Mouse (Mus musculus): ENCODE results near the gene Ugt1a2.
"Not testable (repeated sequence)": the region's sequence is repeated elsewhere in the genome, so short reads cannot be mapped to it uniquely, and the experiment has no call there.

DNA sequence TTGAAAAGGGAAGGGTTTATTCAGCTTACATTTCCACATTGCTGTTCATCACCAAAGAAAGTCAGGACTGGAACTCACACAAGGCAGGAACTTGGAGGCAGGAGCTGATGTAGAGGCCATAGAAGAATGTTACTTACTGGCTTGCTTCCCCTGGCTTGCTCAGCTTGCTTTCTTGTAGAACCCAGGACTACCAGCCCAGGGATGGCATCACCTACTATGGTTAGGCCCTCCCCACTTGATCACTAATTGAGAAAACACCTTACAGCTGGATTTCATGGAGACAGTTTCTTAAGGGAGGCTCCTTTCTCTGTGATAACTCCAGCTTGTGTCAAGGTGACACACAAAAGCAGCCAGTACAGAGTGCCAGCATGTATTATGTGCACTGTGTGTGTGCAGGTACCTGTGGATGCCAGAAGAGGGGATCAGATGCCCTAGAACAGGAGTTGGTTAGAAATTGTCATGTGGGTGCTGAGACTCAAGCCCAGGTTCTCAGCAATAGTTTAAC lies 22.7 kb downstream of the Ugt1a2 start:
- TF ChIP-seq POLR2A (IDR thresholded peaks at IDR 0.05; ENCODE audit: low read depth, low read length); CTCF (IDR thresholded peaks at IDR 0.05; ENCODE audit: extremely low read depth, insufficient read length, insufficient replicate concordance, low read depth, low read length): not testable (repeated sequence)
